Mouse (Mus musculus) T-helper 17 cell (primary cell): Measurements from ENCODE around the gene Atp2c2.

Experiments used
- in situ Hi-C, 2 experiments: fragments of 300-600 bp; cut with MboI, MseI; formaldehyde crosslinking; loops; 1 replicate in 1 of 2; 2 replicates in 1 of 2; pipeline ENCODE4 v1.15.1; 2025; ENCODE audit warnings: high pct_unique_total_duplicates in 2 of 2

Gene Atp2c2

GRCm38 (mm10) chr8:119782715-119783114 is 82.9 kb downstream of the Atp2c2 start:
- in situ Hi-C loops: loop anchor here (5.0 to 25.0 kb wide), 2 partner anchors 60 to 1805 kb away; partner anchors contain the start of genes Cotl1 (in 1 of the 2), Fbxo31 (in 1 of the 2) and Map1lc3b (in 1 of the 2)

- in situ Hi-C loops: loop anchor here (5.0 to 25.0 kb wide), 2 partner anchors 59 to 1804 kb away; partner anchors contain the start of genes Cotl1 (in 1 of the 2), Fbxo31 (in 1 of the 2) and Map1lc3b (in 1 of the 2)
Observed at GRCm38 (mm10) chr8:119783579-119783978, 83.8 kb downstream of the Atp2c2 start.

GRCm38 (mm10) chr8:119784141-119784574 is 84.3 kb downstream of the Atp2c2 start:
- in situ Hi-C loops: loop anchor here (5.0 to 25.0 kb wide), 2 partner anchors 58 to 1803 kb away; partner anchors contain the start of genes Cotl1 (in 1 of the 2), Fbxo31 (in 1 of the 2) and Map1lc3b (in 1 of the 2)

- in situ Hi-C loops: loop anchor here (5.0 to 25.0 kb wide), 2 partner anchors 58 to 1803 kb away; partner anchors contain the start of genes Cotl1 (in 1 of the 2), Fbxo31 (in 1 of the 2) and Map1lc3b (in 1 of the 2)
Observed at GRCm38 (mm10) chr8:119784676-119785075, 84.9 kb downstream of the Atp2c2 start.

- in situ Hi-C loops: loop anchor here in 1 of 2 experiments (25.0 kb wide), 1 partner anchor 1801 kb away; the partner anchor contains the start of genes Fbxo31 and Map1lc3b
Observed at GRCm38 (mm10) chr8:119785764-119786405, 86.1 kb downstream of the Atp2c2 start.

GRCm38 (mm10) chr8:119786871-119787270 is 87.1 kb downstream of the Atp2c2 start:
- in situ Hi-C loops: loop anchor here in 1 of 2 experiments (25.0 kb wide), 1 partner anchor 1800 kb away; the partner anchor contains the start of genes Fbxo31 and Map1lc3b

GRCm38 (mm10) chr8:119787341-119787740 is 87.5 kb downstream of the Atp2c2 start:
- in situ Hi-C loops: loop anchor here in 1 of 2 experiments (25.0 kb wide), 1 partner anchor 1800 kb away; the partner anchor contains the start of genes Fbxo31 and Map1lc3b

- in situ Hi-C loops: loop anchor here in 1 of 2 experiments (25.0 kb wide), 1 partner anchor 1799 kb away; the partner anchor contains the start of genes Fbxo31 and Map1lc3b
Observed at GRCm38 (mm10) chr8:119788607-119789381, 89.0 kb downstream of the Atp2c2 start.

- in situ Hi-C loops: loop anchor here in 1 of 2 experiments (25.0 kb wide), 1 partner anchor 1798 kb away; the partner anchor contains the start of genes Fbxo31 and Map1lc3b
Observed at GRCm38 (mm10) chr8:119789581-119789980, 89.8 kb downstream of the Atp2c2 start.

GRCm38 (mm10) chr8:119791804-119792704 is 92.2 kb downstream of the Atp2c2 start:
- in situ Hi-C loops: loop anchor here in 1 of 2 experiments (25.0 kb wide), 1 partner anchor 1795 kb away; the partner anchor contains the start of genes Fbxo31 and Map1lc3b

- in situ Hi-C loops: loop anchor here in 1 of 2 experiments (25.0 kb wide), 1 partner anchor 1793 kb away; the partner anchor contains the start of genes Fbxo31 and Map1lc3b
Observed at GRCm38 (mm10) chr8:119794689-119795088, 94.9 kb downstream of the Atp2c2 start.

- in situ Hi-C loops: loop anchor here in 1 of 2 experiments (25.0 kb wide), 1 partner anchor 1792 kb away; the partner anchor contains the start of genes Fbxo31 and Map1lc3b
Observed at GRCm38 (mm10) chr8:119795651-119796050, 95.8 kb downstream of the Atp2c2 start.

- in situ Hi-C loops: loop anchor here in 1 of 2 experiments (25.0 kb wide), 1 partner anchor 1789 kb away; the partner anchor contains the start of genes Fbxo31 and Map1lc3b
Observed at GRCm38 (mm10) chr8:119798170-119798964, 98.6 kb downstream of the Atp2c2 start.

GRCm38 (mm10) chr8:119798965-119799264 is 99.1 kb downstream of the Atp2c2 start:
- in situ Hi-C loops: loop anchor here in 1 of 2 experiments (25.0 kb wide), 1 partner anchor 1788 kb away; the partner anchor contains the start of genes Fbxo31 and Map1lc3b

- in situ Hi-C loops: no loop called here
Observed at GRCm38 (mm10) chr8:119801168-119801567, 101.4 kb downstream of the Atp2c2 start.

- in situ Hi-C loops: no loop called here
Observed at GRCm38 (mm10) chr8:119802592-119802991, 102.8 kb downstream of the Atp2c2 start.

- in situ Hi-C loops: no loop called here
Observed at GRCm38 (mm10) chr8:119805275-119805674, 105.5 kb downstream of the Atp2c2 start.

- in situ Hi-C loops: no loop called here
Observed at GRCm38 (mm10) chr8:119806422-119807263, 106.8 kb downstream of the Atp2c2 start.
